Comparison of ENCODE assay signal across 16 mouse cellular contexts in genomic region chr4:134122281-134122680, GRCm38 (mm10). TPM values are rescaled to one million over a fixed set of nuclear protein-coding genes. Genes with fewer than 3 reads are reported as not detected.
DNase-seq lines count a peak whose midpoint lies in the region; ATAC-seq and TF ChIP-seq lines count a peak whose summit lies in the region.
"Had no signal": no experiment of that assay in that cellular context is flagged by ENCODE, and none has a peak within 500 bp of the region (broad histone marks: within the 10 kb centered on the region; RNA-seq: fewer than 3 reads in every experiment).

No protein-coding gene starts in this region.

- no peak overlapping the region for H3K4me2 ChIP-seq in heart, embryonic 12.5 days
- H3K4me2 ChIP-seq: liver, embryonic 13.5 days; midbrain, embryonic 15.5 days had no signal

- peak; percentile 48 to 50 for DNase-seq in heart, adult 18-20 months
- DNase-seq in spleen, adult 2 months (ENCODE audit: low read depth in 1 of 2, low spot score in 2 of 2) = no peak
- no peak for DNase-seq in spleen, adult 18-20 months
- peak; percentile 52 for DNase-seq in brain, adult 2 months (ENCODE audit: low read depth, low spot score)
- peak; percentile 40 to 50 for DNase-seq in thymus, postnatal 36 days
- no peak for DNase-seq in cerebellum, postnatal 14 days
- no peak for DNase-seq in gastrocnemius, postnatal 4 days (ENCODE audit: low spot score in 2 of 2)
- DNase-seq: adrenal gland, postnatal 10 days; forebrain, postnatal 0 days; gastrocnemius, postnatal 10 days; kidney, postnatal 25 days; liver, embryonic 13.5 days; lung, postnatal 4 days had no signal

- 57% methylated on average over 3 of the region's 3 CpGs for WGBS in heart, embryonic 12.5 days
- 21% methylated on average over 3 of the region's 3 CpGs for WGBS in spleen, adult 2 months

- no peak for ATAC-seq in heart, embryonic 12.5 days (ENCODE audit: insufficient number of reproducible peaks, low FRiP score)
- ATAC-seq: forebrain, postnatal 0 days; midbrain, embryonic 15.5 days had no signal

- H3K4me3 ChIP-seq in heart, embryonic 12.5 days = no peak overlapping the region
- H3K4me3 ChIP-seq in spleen, adult 2 months (ENCODE audit: extremely low read depth, insufficient read depth, insufficient read length) = no peak overlapping the region
- H3K4me3 ChIP-seq: left cerebral cortex, adult 2 months; liver, embryonic 13.5 days; midbrain, embryonic 15.5 days had no signal

- H3K4me1 ChIP-seq in heart, embryonic 12.5 days (replicated peaks) = peaks cover 22% of the 10 kb centered on the region
- peaks cover 68% of the 10 kb centered on the region for H3K4me1 ChIP-seq in spleen, adult 2 months (ENCODE audit: control insufficient read depth, insufficient read depth, insufficient read length)

- no peak for TF ChIP-seq POLR2A in spleen, adult 2 months (IDR thresholded peaks at IDR 0.05; ENCODE audit: low read depth, low read length)

- TF ChIP-seq CTCF in spleen, adult 2 months (IDR thresholded peaks at IDR 0.05; ENCODE audit: extremely low read depth, insufficient read depth, insufficient read length, insufficient replicate concordance) = no peak

- H3K36me3 ChIP-seq in heart, embryonic 12.5 days = peaks cover 6% of the 10 kb centered on the region; the same call in 1 of the 2 replicates
- peaks cover 14% of the 10 kb centered on the region for H3K36me3 ChIP-seq in spleen, adult 2 months (ENCODE audit: control insufficient read depth, insufficient read depth, low read length)
- H3K36me3 ChIP-seq: liver, embryonic 13.5 days; midbrain, embryonic 15.5 days had no signal

- no peaks in the 10 kb centered on the region for H3K9me3 ChIP-seq in heart, embryonic 12.5 days (replicated peaks)
- H3K9me3 ChIP-seq: liver, embryonic 13.5 days; midbrain, embryonic 15.5 days had no signal

- no peak overlapping the region for H3K27ac ChIP-seq in heart, embryonic 12.5 days (ENCODE audit: poor library complexity, severe bottlenecking)
- peak overlapping the region; percentile 99 for H3K27ac ChIP-seq in spleen, adult 2 months (ENCODE audit: insufficient read depth, low read length)
- H3K27ac ChIP-seq: left cerebral cortex, adult 2 months; liver, embryonic 13.5 days; midbrain, embryonic 15.5 days had no signal

- H3K9ac ChIP-seq in heart, embryonic 12.5 days = no peak overlapping the region
- H3K9ac ChIP-seq: forebrain, postnatal 0 days; liver, embryonic 13.5 days; midbrain, embryonic 15.5 days had no signal

- no peaks in the 10 kb centered on the region; the same call in 1 of the 2 replicates for H3K27me3 ChIP-seq in heart, embryonic 12.5 days (replicated peaks)
- no peaks in the 10 kb centered on the region for H3K27me3 ChIP-seq in spleen, adult 2 months (ENCODE audit: control insufficient read depth, insufficient read depth, low read length)
- H3K27me3 ChIP-seq: liver, embryonic 13.5 days; midbrain, embryonic 15.5 days had no signal

RNA-seq across cellular contexts. Expression of gene Sh3bgrl3, which starts 6.3 kb away (rescaled TPM):
- 10 to 100 TPM; 34.0 to 42.8 TPM for total RNA-seq in heart, adult 18-20 months (2021)
- 179 and 190 TPM in 2 replicates for polyA plus RNA-seq in heart, embryonic 12.5 days (2016; fragmentation: Nextera tagmentation; extraction: Ambion mirVana)
- polyA plus RNA-seq in spleen, adult 2 months (2012; rRNA removed) = 1,465 and 2,211 TPM in 2 replicates
- 10 to 100 TPM; 72.4 to 83.6 TPM for total RNA-seq in gastrocnemius, postnatal 4 days (2021)

RNA-seq across cellular contexts. Expression of gene Ubxn11, which starts 19.9 kb away (rescaled TPM):
- total RNA-seq in heart, adult 18-20 months (2021) = 1 to 10 TPM; 2.0 to 2.4 TPM
- 2.2 and 2.7 TPM in 2 replicates for polyA plus RNA-seq in heart, embryonic 12.5 days (2016; fragmentation: Nextera tagmentation; extraction: Ambion mirVana)
- polyA plus RNA-seq in spleen, adult 2 months (2012; rRNA removed) = 33.7 and 43.0 TPM in 2 replicates
- 1 to 10 TPM; 3.2 to 3.7 TPM for total RNA-seq in gastrocnemius, postnatal 4 days (2021)

RNA-seq across cellular contexts. Expression of gene Cd52, which starts 27.4 kb away (rescaled TPM):
- total RNA-seq in heart, adult 18-20 months (2021) = 10 to 100 TPM in 1 of 2 experiments, 1 to 10 TPM in 1; 5.8 to 20.9 TPM
- 4.3 and 5.7 TPM in 2 replicates for polyA plus RNA-seq in heart, embryonic 12.5 days (2016; fragmentation: Nextera tagmentation; extraction: Ambion mirVana)
- polyA plus RNA-seq in spleen, adult 2 months (2012; rRNA removed) = 400 and 461 TPM in 2 replicates
- total RNA-seq in gastrocnemius, postnatal 4 days (2021) = 1 to 10 TPM; 2.4 to 2.7 TPM

Comparison
In these comparisons a context has a peak if more than half of its experiments do, and no peak if none do; other contexts are left out.
1. DNase-seq: peak in heart, adult 18-20 months (2 of 2), brain, adult 2 months (single experiment) and thymus, postnatal 36 days (2 of 2); none in spleen, adult 2 months (0 of 2), spleen, adult 18-20 months (0 of 2), cerebellum, postnatal 14 days (0 of 2) and gastrocnemius, postnatal 4 days (0 of 2).